Mouse (Mus musculus): ENCODE data around the gene Gm12248. TPM values are rescaled to one million over a fixed set of nuclear protein-coding genes. Genes with fewer than 3 reads are reported as not detected.

Gm12248 gene
- polyA plus RNA-seq, 1 experiment from 2014 or later = not detected

DNA sequence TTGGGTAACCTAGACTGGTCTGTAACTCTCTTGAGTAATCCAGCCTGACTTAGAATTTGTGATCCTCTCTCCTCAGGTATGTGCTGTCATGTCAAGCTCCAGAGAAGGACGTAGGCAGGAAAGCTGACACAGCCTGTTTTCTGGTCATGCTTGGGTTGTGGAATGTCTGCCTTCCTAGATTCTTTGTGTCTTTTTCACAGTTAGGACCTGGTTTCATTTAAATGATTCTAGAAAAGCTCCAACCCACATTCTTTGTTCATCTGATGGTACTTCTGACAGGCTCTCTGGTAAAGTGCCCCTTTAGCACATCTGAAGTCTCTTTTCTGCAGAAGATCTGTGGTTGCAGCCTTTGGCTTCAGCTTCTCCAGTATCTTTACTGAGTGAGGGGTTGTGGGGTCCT lies 68.7 kb downstream of the Gm12248 start:
- WGBS = 76% methylated on average over 1 of the region's 1 CpGs
- Histone ChIP-seq H3K27me3 (replicated peaks; ENCODE audit: low read depth, poor library complexity, severe bottlenecking) (no peaks in the 10 kb centered on the region), H3K36me3 (replicated peaks) (peaks cover 16% of the 10 kb centered on the region), H3K9me3 (no peaks in the 10 kb centered on the region), H3K4me1 (peaks cover 31% of the 10 kb centered on the region), H3K27ac (replicated peaks) (no peak overlapping the region), H3K4me3 (no peak overlapping the region)
- DNase-seq (ENCODE audit: low spot score) = no peak

DNA sequence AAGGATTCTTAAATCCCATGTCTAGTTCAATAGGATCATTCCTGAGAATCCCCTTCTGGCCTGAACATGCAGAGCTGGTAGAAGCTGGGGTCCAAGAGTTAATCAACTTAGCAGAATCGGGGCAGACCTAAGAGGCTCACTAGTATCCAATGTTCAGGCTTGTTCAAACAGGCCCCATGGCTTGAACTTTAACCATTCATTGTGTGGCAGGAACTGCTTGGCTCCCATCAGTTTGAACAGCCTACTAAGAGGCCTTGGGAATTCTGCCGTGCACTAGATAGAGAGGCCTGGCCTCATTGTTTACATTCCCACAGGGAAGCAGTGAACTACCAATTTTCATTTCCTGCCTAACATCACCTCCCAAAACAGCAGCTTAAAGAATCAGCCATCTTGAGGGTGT lies 71.3 kb downstream of the Gm12248 start:
- H3K27ac ChIP-seq (replicated peaks) = no peak overlapping the region
- no peak for DNase-seq (ENCODE audit: low spot score)
- H3K36me3 ChIP-seq (replicated peaks) = no peaks in the 10 kb centered on the region
- H3K4me3 ChIP-seq = no peak overlapping the region
- H3K27me3 ChIP-seq (replicated peaks; ENCODE audit: low read depth, poor library complexity, severe bottlenecking) = no peaks in the 10 kb centered on the region
- no peaks in the 10 kb centered on the region for H3K9me3 ChIP-seq
- 50% methylated on average over 2 of the region's 2 CpGs for WGBS
- peaks cover 39% of the 10 kb centered on the region for H3K4me1 ChIP-seq

DNA sequence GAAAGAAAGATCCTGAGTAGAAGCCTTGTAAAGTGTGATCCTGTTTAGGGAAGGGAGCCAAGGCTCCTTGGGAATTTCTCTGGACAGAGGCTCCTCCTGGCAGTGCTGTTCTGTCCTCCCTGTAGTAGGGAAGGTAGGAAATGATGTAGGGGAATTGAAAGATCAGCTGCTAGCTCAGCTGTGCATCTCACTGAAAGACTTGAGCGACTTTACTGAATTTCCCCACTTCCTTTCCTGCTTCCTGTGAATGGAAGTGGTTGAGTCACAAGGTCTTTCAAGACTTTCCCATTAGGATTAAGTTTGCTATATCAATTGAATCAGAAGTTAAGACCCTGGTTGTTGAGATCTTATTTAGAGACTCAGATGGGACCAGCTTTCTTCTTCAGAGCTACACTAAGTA lies 71.8 kb downstream of the Gm12248 start:
- H3K27ac ChIP-seq (replicated peaks) = no peak overlapping the region

DNA sequence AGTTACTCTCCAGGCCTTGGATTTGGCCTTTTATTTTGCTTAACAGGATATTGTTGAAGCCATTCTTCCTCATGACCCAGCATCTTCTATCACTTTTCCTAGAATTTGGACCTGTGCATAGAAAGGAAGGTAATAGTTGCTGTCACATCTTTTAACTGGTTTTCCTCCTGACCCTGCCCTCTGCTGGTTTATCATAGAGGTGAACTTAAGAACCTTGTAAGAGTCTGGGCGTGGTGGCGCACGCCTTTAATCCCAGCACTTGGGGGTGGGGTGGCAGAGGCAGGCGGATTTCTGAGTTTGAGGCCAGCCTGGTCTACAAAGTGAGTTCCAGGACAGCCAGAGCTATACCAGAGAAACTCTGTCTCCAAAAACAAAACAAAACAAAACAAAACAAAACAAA lies 74.2 kb downstream of the Gm12248 start:
- Histone ChIP-seq H3K27ac (replicated peaks) (no peak overlapping the region), H3K27me3 (replicated peaks; ENCODE audit: low read depth, poor library complexity, severe bottlenecking) (no peaks in the 10 kb centered on the region), H3K4me1 (peaks cover 39% of the 10 kb centered on the region), H3K9me3 (no peaks in the 10 kb centered on the region), H3K4me3 (no peak overlapping the region), H3K36me3 (replicated peaks) (no peaks in the 10 kb centered on the region)
- DNase-seq (ENCODE audit: low spot score) = no peak
- WGBS = 90% methylated on average over 4 of the region's 4 CpGs

More for the DNA sequence above, 71.8 kb downstream of the Gm12248 start:
- Histone ChIP-seq H3K4me1 (peaks cover 42% of the 10 kb centered on the region), H3K9me3 (no peaks in the 10 kb centered on the region), H3K27me3 (replicated peaks; ENCODE audit: low read depth, poor library complexity, severe bottlenecking) (no peaks in the 10 kb centered on the region), H3K4me3 (no peak overlapping the region), H3K36me3 (replicated peaks) (no peaks in the 10 kb centered on the region)
- DNase-seq (ENCODE audit: low spot score) = no peak
- WGBS = 74% methylated on average over 1 of the region's 1 CpGs

DNA sequence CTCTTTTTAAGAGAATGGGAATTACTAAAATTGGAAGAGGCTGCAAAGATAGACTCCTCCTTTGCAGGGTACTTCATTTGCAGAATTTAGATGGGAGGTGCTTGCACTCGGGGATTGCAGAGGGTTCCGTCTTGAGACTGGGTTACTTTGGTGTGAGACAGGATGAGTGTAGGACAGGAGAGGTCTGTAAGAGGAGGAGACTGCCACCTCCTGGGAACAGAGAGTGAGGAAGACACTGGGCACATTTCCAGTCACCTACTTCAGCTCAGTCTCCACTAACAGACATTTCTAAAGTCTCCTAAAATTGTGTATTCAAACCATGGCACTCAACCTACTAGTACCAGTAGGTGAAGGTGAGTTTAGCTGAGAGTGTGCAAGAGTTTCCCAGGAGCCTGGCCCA lies 74.6 kb downstream of the Gm12248 start:
- 74% methylated on average over 2 of the region's 2 CpGs for WGBS
- Histone ChIP-seq H3K36me3 (replicated peaks) (no peaks in the 10 kb centered on the region), H3K4me3 (no peak overlapping the region), H3K27ac (replicated peaks) (no peak overlapping the region), H3K4me1 (peaks cover 39% of the 10 kb centered on the region), H3K9me3 (no peaks in the 10 kb centered on the region), H3K27me3 (replicated peaks; ENCODE audit: low read depth, poor library complexity, severe bottlenecking) (no peaks in the 10 kb centered on the region)
- no peak for DNase-seq (ENCODE audit: low spot score)

DNA sequence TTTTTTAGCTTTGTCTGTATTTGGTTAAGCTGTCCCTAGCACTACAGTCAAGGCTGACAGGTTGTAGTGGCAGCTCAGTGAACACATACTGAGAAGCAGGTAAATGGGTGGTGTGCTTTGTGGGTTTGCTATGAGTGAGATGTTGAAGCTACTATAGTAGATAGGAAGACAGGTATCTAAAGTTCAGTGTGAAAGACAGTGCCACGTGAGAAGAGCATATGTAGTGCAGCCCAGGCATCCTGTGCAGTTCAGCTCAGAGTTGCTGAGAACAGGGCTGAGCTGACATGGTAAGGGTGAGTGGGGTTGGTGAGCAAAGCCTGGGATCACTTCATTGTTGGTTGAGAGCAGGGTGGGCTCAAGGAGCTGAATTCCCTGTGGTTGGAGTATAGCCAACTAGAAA lies 75.5 kb downstream of the Gm12248 start:
- Histone ChIP-seq H3K9me3 (no peaks in the 10 kb centered on the region), H3K27ac (replicated peaks) (no peak overlapping the region), H3K36me3 (replicated peaks) (no peaks in the 10 kb centered on the region), H3K4me3 (no peak overlapping the region), H3K27me3 (replicated peaks; ENCODE audit: low read depth, poor library complexity, severe bottlenecking) (no peaks in the 10 kb centered on the region), H3K4me1 (peaks cover 39% of the 10 kb centered on the region)
- no peak for DNase-seq (ENCODE audit: low spot score)
- WGBS = 69% methylated on average over 1 of the region's 1 CpGs

DNA sequence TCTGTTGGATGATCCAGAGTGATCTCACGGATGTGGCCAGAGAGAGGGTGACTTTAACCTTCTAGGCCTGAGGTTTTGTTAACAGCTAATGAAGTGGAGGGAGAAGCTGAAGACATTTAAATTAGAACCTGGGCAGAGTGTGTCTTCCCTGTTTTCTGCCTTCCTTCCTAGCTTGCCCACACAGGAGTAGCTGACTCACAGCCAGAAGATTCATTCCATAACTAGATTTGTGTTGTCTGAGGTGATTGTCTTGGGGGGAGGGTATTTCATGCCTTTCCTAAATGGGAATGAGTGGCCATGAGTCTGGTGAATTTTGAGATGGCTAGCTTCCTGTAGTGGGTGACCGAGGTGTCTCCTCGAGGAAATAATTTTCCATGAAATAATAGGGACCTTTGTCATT lies 76.6 kb downstream of the Gm12248 start:
- Histone ChIP-seq H3K27ac (replicated peaks) (no peak overlapping the region), H3K27me3 (replicated peaks; ENCODE audit: low read depth, poor library complexity, severe bottlenecking) (no peaks in the 10 kb centered on the region), H3K9me3 (no peaks in the 10 kb centered on the region), H3K36me3 (replicated peaks) (no peaks in the 10 kb centered on the region), H3K4me1 (peaks cover 39% of the 10 kb centered on the region), H3K4me3 (no peak overlapping the region)
- WGBS = 65% methylated on average over 3 of the region's 3 CpGs
- no peak for DNase-seq (ENCODE audit: low spot score)

DNA sequence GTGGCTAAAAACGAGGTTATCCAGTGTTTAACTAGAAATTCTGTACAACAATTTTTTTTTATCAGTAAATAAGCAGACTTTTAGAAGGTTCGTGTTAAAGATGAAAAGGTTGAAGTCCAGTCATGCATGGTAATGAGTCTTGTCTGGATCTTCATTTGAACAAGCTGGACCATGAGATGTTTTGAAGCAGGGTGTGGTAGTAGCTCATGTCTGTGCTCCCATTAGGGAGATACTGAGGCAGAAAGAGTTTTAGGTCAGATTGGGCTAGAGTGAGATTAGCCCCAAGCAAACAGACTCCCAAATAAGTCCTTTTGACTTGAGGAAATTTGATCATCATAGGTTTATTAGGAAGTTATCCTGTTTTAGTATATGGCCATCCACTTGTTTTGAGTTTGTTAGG lies 77.6 kb downstream of the Gm12248 start:
- WGBS = 83% methylated on average over 2 of the region's 2 CpGs
- H3K27me3 ChIP-seq (replicated peaks; ENCODE audit: low read depth, poor library complexity, severe bottlenecking) = no peaks in the 10 kb centered on the region
- H3K27ac ChIP-seq (replicated peaks) = no peak overlapping the region
- H3K4me3 ChIP-seq = no peak overlapping the region
- peaks cover 40% of the 10 kb centered on the region for H3K4me1 ChIP-seq
- H3K36me3 ChIP-seq (replicated peaks) = no peaks in the 10 kb centered on the region
- DNase-seq (ENCODE audit: low spot score) = no peak
- no peaks in the 10 kb centered on the region for H3K9me3 ChIP-seq

DNA sequence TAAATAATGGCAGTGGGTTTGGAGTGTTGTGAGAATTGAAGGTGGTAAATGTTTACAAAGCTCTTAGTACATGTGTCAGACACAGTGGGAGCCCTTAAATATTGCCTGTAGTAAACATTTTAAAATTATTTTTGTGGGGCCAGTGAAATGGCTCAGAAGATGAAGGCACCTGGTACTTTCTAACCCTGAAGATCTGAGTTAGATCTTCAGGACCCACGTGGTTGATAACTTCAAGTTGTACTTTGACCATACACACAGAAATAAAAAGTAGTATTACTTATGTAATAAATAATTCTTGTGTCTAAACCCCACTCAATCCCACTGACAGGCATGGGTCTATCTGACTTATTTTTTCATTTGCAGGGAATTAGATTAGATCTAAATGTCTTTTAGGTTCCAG lies 78.3 kb downstream of the Gm12248 start:
- Histone ChIP-seq H3K4me3 (no peak overlapping the region), H3K9me3 (no peaks in the 10 kb centered on the region), H3K27me3 (replicated peaks; ENCODE audit: low read depth, poor library complexity, severe bottlenecking) (no peaks in the 10 kb centered on the region), H3K27ac (replicated peaks) (no peak overlapping the region), H3K36me3 (replicated peaks) (no peaks in the 10 kb centered on the region), H3K4me1 (peaks cover 43% of the 10 kb centered on the region)
- 79% methylated on average over 1 of the region's 1 CpGs for WGBS
- no peak for DNase-seq (ENCODE audit: low spot score)

Other genes starting within 250 kb of the Gm12248 start
- gene Larp1, start 84.1 kb downstream of the Gm12248 start, polyA plus RNA-seq (2016; fragmentation: Nextera tagmentation; extraction: Ambion mirVana) = 17.2 and 18.6 TPM in 2 replicates
- 105 and 107 TPM in 2 replicates for gene Cnot8, start 11.0 kb upstream of the Gm12248 start, polyA plus RNA-seq (2016; fragmentation: Nextera tagmentation; extraction: Ambion mirVana)
- 39.6 and 40.5 TPM in 2 replicates for gene Gemin5, start 75.4 kb upstream of the Gm12248 start, polyA plus RNA-seq (2016; fragmentation: Nextera tagmentation; extraction: Ambion mirVana)
- 143 and 146 TPM in 2 replicates for gene Mrpl22, start 78.5 kb upstream of the Gm12248 start, polyA plus RNA-seq (2016; fragmentation: Nextera tagmentation; extraction: Ambion mirVana)
- 2.1 and 2.8 TPM in 2 replicates for gene Igtp, start 106.4 kb upstream of the Gm12248 start, polyA plus RNA-seq (2016; fragmentation: Nextera tagmentation; extraction: Ambion mirVana)
- gene Irgm2, start 106.5 kb upstream of the Gm12248 start, polyA plus RNA-seq (2016; fragmentation: Nextera tagmentation; extraction: Ambion mirVana) = 0.54 and 0.58 TPM in 2 replicates
- 0.06 TPM in 1 of 2 replicates, not detected in the other for gene 4930438A08Rik, start 181.7 kb upstream of the Gm12248 start, polyA plus RNA-seq (2016; fragmentation: Nextera tagmentation; extraction: Ambion mirVana)
- 27.7 and 29.7 TPM in 2 replicates for gene Zfp692, start 213.9 kb upstream of the Gm12248 start, polyA plus RNA-seq (2016; fragmentation: Nextera tagmentation; extraction: Ambion mirVana)
- 24.7 and 27.1 TPM in 2 replicates for gene Zfp672, start 237.2 kb upstream of the Gm12248 start, polyA plus RNA-seq (2016; fragmentation: Nextera tagmentation; extraction: Ambion mirVana)
- 40.7 and 44.3 TPM in 2 replicates for gene Sh3bp5l, start 237.6 kb upstream of the Gm12248 start, polyA plus RNA-seq (2016; fragmentation: Nextera tagmentation; extraction: Ambion mirVana)

All from embryonic facial prominence, embryonic 10.5 days (tissue).